Mouse (Mus musculus) splenic B cell, adult 2 months (primary cell): ENCODE data around the gene Mrgprb8.
"Not testable (repeated sequence)": the region's sequence is repeated elsewhere in the genome, so short reads cannot be mapped to it uniquely, and the experiment has no call there.

Source experiments
- DNase-seq: peaks from one replicate; pipeline ENCODE4 v3.0.0-alpha.2; 2011; ENCODE audit warnings: low read depth, low spot score
- H3K27me3 ChIP-seq: 2 replicates; pipeline ENCODE4 v1.6.1; 2012; ENCODE audit warnings: mild to moderate bottlenecking, low read length, moderate library complexity, mixed read lengths; ENCODE audit not compliant: control insufficient read depth, poor library complexity, insufficient read depth, severe bottlenecking
- H3K36me3 ChIP-seq: 2 replicates; pipeline ENCODE4 v1.6.1; 2012; ENCODE audit warnings: mild to moderate bottlenecking, low read length, moderate library complexity, mixed read lengths; ENCODE audit not compliant: control insufficient read depth, poor library complexity, insufficient read depth, severe bottlenecking

The Mrgprb8 gene

GRCm38 (mm10) chr7:48388226-48388625, at the start of gene Mrgprb8:
Mrgprb8 (plus strand) TSS chr7:48388526.
- Histone ChIP-seq H3K36me3 (no peaks in the 10 kb centered on the region), H3K27me3 (no peaks in the 10 kb centered on the region)
- DNase-seq: no peak

- not testable (repeated sequence) for DNase-seq, H3K36me3 ChIP-seq, H3K27me3 ChIP-seq
Measured at GRCm38 (mm10) chr7:48435936-48436335, 47.6 kb downstream of the Mrgprb8 start.

- no peaks in the 10 kb centered on the region for H3K27me3 ChIP-seq
- no peak for DNase-seq
- H3K36me3 ChIP-seq: no peaks in the 10 kb centered on the region
Measured at GRCm38 (mm10) chr7:48436581-48436980, 48.3 kb downstream of the Mrgprb8 start.
